Mouse (Mus musculus) cerebellum, adult 9-11 months (tissue): Measurements from ENCODE around the gene Zc3h7b.
"Not testable (repeated sequence)": the region's sequence is repeated elsewhere in the genome, so short reads cannot be mapped to it uniquely, and the experiment has no call there.

ENCODE experiments used
- DNase-seq: peaks from one replicate; pipeline ENCODE4 v3.0.0; 2022

The Zc3h7b gene

DNA sequence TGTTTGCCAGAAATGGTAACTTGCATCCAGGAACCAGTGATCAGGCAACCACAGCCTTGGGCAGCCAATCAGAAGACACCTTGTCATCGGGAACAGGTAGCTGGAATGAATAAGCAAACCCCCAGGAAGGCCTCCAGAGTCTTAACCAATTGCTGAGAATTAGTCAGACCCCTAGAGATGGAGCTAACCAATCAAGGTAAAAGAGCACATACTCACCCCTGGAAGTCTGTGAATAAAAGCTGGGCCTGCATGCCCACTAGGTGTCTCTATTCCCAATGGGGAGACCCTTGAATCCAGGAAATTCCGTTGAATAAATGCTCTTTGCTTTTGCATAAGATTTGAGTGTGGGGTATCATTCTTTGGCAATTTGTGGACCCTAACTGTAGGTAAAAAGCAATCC, 4.9 kb upstream of the Zc3h7b start:
- no peak for DNase-seq

DNA sequence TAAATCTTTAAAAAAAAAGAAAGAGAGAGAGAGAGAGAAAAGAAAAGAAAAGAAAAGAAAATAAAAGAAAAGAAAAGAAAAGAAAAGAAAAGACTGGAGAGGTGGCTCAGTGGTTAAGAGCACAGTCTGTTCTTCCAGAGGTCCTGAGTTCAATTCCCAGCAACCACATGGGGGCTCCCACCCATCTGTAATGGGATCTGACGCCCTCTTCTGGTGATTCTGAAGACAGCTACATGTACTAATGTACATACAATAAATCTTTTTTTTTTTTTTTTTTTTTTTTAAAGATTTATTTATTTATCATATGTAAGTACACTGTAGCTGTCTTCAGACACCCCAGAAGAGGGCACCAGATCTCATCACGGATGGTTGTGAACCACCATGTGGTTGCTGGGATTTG, 2.5 kb upstream of the Zc3h7b start:
- DNase-seq: not testable (repeated sequence)

DNA sequence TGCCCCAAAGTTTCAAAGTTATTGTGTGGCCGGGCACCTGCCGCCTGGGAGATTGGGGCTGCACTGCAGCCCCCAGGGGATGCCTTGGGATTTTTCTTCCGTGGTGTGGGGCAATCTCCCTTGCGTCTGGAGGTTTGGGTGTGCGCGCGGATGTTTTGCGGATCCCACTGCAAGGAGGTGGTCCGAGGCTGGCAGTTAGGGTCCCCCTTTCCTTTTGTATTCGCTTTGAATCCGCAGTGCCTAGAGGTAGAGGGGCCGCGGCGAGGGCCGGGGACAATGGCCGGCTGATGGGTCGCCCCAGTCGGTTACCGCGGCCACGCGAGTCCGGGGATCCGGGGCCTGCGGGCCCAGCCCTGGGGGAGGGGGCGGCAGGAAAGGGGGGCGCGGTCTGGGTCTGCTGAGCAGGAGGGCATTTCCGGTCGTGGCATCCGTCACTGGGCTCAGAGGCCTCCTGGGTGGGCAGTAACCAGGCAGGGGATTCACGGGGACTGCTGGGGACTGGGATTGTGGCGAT, 801 bp downstream of the Zc3h7b start:
- DNase-seq: peak; percentile 63

DNA sequence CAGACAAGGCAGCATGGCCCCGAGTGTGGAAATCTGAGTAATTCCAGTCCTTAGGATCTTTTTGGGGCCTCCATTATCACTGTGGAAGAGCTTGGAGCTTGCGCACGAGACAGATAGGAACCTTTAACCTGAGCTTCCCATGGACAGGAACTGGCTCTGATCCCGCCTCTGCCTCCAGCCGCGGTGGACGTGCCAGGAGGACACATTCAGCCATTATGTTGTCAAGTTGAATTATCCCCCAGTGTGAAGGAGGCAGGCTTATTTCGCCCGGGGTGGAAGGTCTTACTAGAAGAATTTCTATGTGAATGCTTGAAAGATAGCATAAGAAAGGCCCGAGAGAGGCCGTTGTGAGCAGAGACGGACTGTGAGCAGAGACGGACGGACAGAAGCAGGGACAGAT, 4.9 kb downstream of the Zc3h7b start:
- peak; percentile 72 for DNase-seq

DNA sequence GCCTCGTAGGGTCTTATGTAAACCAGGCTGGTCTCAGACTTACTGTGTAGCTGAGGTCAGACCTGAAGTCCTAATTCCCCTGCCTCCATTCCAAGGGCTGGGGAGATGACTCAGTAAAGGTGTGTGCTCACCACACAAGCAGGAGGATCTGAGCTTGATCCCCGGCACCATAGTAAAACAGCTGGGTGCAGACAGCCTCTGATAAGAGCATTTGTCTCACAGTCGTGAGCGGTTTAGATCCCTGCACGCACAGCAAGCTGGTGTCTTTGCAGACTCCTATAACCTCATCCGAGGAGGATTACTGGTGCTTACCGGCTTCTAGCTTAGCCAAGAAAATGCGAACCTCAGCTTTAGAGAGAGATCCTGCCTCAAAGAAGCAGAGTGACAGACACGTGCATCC, 8.8 kb downstream of the Zc3h7b start:
- DNase-seq: no peak

DNA sequence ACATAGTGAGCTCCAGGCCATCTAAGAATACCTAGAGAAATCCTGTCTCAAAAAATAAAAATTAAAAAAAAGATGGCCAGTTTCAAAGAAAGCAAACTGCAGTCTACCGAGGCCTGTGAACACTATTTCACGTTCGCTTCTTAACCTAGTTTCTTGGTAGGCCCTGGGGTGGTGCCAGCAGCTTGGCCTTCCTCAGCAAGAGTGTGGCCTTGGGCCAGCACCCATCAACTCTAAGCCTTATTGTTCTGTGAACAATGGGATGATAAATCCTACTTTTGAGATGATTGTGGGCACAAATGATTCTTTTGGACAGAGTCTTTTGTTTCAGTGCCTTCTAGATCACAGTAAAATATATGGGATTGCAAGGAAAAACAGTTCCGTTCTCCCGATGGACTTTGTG, 13.8 kb downstream of the Zc3h7b start:
- DNase-seq: peak; percentile 63

DNA sequence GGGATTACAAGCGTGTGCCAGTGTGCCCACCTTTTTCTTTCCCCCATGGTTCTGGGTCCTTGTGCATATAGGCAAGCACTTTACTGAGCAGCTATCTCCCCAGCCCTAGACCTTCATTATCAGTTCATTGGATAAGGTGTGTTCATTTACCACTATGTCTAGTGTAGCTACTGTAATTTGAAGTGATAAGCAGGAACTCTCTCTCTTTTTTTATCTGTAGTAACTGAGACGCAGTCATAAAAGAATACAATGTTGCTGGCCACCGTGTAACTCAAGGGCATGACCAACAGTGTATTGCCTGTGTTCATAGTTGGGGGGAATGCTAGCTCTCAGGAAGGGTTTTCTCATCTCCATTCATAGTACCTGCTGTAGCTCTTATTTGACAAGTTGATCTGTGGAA, 14.7 kb downstream of the Zc3h7b start:
- no peak for DNase-seq

DNA sequence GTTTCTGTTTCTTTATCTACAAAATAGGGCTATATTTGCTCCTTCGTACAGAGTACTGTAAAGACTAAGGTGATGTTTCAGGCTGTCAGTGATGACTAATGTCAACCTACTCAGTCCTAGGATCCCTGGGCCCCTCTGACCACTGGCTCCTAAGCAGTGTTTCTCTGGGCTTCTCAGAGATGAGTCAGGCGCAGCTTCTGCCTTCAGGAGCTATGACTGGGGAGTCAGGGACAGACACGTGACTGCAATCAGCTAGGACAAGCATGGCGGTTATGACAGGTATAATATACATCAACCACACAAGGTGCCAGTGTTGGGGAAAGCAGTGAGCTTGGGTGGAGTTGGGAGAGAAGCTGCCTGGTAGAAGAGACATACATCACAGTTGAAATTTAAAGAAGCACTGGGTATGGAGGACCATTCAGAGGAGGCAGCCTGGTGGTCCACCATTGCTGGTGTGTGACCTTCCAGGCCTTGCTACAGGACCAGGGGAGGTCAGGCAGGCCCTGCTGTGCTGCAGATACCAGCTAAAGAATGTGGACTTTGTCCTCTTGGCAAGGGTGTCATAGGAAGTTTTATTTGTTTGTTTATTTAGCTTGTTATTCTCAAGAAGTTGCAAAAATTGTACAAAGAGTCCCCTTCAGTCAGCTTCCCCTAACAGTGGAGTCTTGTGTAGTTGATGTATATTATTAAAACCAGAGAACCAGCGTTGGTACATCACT, 15.7 kb downstream of the Zc3h7b start:
- no peak for DNase-seq

DNA sequence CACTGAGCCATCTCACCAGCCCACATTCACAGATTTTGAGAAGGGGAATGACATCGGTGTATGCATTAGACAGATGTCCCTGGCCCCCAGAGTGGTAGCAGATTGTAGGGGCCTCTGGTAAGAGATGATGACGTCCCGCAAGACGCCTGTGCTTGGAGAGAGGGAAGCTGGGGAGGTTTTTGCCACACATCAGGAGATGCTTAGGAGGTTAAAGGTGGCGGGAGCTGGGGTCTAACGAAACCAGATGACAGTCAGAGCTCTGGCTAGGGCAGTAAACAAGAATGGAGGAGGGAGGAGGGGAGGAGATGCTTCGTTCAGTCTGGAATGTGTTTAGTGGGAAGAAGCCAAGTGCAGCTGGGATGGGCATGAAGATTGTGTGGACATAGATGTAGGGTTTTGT, 16.5 kb downstream of the Zc3h7b start:
- DNase-seq: no peak

DNA sequence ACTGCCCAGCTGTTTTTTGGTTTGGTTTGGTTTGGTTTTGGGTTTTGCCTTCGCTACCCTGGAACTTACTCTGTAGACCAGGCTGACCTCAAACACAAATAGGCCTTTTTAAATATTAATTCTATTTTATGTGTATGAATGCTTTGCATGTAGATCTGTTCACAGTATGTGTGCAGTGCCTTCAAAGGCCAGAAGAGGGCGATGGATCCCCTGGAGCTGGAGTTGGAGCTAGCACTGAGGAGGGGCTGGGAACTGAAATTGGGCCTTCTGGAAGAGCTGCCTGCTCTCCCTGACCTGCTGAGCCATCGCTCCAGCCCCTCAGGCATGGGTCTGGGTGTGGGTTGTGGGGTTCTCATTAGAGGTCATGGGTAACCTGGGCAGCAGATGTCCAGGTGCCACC, 17.1 kb downstream of the Zc3h7b start:
- no peak for DNase-seq

DNA sequence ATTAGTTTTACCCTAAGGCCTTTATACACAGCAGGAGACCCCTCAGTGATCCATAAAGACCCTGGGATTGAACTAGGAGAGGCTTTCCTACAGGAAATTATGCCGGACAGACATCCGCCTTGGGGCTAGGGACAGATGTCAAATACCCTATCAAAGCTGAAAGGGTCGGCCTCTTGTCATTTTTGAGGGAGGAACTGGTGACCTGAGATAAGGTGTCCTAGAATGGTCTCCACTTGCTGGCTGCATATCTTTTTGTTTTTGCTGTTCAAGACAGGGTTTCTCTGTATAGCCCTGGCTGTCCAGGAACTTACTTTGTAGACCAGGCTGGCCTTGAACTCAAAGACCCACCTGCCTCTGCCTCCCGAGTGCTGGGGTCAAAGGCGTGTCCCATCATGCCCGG, 19.7 kb downstream of the Zc3h7b start:
- no peak for DNase-seq

DNA sequence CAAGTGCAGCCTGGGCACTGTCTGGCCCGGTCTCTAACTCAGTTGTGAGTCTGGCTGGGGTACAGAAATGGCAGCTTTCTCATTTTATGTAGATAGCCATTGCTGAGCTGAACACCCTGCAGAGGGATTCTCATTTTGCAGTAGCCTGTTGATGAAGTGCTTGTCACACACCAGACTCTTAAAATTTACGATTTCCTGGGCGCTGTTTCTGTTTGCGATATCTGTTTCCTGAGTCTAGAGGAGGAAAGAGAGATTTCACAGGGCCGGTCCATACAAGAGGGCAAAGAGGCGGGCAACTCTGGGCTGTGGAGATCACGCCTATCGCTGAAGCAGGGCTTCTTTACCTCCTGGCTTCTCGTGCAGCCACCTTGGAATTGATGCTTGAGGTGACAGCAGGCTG, 20.8 kb downstream of the Zc3h7b start:
- DNase-seq: no peak

DNA sequence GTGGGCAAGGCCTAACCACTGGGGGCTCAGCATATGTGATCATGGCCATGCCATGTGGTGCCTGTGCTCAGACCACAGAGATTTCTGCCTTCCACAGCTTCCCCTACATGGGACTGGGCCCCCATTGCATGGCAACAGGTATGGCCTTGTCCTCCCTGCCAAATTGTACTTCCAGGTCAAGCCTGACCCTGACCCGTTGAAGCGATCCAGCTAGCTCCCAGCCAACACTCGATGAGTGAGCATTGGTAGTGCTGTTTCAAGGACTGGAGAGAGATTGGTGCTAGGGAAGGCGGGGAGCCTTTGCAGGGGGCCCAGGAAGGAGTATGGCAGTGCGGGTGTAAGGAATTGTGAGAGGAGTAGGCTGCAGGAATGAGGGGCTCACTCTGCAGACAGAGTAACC, 21.6 kb downstream of the Zc3h7b start:
- no peak for DNase-seq

DNA sequence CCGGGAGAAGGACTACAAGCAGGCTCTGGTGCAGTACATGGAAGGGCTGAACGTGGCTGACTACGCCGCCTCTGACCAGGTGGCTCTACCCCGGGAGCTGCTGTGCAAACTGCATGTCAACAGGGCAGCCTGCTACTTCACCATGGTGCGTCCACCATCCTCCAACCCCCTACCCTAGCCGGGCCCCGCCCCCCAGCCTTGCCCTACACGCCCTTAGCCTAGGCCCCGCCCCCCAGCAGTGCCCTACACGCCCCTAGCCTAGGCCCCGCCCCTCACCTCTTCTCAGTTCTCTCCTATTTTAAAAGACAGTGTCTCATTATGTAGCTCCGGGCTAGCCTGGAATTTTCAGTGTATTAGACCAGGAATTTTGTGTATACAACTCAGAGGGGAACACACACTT, 24.2 kb downstream of the Zc3h7b start:
- DNase-seq: no peak

DNA sequence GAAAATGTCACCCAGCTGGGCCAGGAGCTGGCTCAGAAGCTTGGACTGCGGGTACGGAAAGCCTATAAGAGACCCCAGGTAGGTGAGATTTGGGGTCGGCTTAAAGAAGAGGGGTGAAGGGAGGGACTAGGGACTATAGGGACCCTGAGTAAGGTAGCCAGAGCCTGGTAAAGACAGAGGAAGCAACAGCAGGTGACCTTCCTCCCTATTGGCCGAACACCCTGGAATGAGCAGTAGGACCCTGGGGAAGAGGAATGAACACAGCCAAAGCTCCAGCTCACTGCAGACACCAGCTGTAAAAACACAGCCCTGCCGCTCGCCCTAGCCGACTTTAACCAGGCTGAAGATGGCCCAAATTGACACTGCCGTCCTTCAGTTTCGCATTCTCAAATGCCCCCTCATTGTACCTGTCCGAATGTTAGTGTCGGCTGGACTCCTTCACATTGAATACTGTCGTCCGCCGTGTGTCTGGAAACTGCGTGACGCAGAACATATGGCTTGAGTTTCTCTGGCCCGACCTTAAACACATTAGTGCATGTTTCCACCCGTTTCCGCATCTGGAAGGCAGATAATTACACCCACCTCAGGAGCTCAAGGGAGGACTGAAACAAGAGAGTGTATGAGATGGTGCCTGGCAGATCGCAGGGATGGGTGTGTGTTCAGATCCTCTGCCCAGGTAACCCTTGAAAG, 27.7 kb downstream of the Zc3h7b start:
- no peak for DNase-seq

DNA sequence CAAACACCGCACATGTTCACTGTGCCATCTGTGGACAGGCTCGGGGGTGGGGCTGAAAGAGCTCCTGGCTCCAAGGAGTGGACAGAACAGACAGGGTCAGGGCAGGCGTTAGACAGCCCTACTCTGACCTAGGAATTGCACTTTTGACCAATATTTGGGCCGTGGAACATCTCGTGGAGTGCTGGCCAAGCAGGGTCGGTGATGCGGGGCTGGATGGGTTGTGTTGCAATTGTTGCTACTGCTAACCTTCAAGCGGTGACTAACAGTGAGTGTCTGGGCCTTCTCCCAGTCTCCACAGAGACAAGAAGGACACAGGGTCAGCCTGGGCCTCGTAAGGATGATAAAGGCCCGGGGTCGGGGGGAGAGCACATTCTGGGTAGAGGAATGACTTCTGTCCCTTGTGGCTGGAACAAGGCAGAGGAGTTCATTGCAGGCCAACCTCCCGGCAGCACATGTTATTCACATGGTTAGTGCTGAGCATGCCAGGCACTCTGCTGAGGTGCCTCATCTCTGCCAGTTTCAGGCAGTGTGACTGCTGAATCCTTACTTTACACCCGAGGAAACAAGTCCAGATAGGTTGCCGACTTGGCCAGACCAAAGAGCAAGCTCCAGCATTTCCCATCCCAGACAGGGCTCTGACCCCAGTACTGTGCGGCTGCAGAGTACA, 29.8 kb downstream of the Zc3h7b start:
- DNase-seq: peak; percentile 67

DNA sequence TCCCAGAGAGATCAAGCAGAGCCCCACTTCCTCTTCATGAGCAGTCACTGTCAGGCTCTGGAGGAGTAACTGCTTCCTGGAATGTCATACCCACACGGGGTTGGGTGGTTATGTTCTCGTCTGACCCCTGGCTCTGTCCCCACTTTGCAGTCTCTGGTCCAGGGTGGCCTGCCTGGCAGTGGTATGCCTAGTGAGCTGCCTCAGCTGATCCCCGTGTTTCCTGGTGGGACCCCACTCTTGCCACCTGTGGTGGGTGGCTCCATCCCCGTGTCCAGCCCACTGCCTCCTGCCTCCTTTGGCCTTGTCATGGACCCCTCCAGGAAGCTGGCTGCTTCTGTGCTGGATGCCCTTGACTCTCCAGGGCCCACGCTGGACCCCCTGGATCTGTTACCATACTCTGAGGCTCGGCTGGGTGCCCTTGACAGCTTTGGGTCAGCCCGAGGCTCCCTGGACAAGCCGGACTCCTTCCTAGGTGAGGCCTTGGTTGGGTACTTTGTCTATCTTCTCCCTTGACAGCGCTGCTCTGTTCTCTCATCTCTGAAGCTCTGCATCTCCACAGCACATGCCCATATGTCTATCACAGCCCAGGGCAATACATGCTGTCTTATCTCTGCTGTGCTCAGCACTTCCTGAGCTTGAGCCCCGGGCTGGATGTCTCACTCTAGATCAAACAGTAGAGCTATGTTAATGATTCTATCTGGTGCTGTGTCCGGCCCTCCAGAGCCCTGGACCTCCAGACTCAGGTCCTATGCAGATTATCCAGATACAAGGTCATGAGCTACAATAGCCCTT, 32.0 kb downstream of the Zc3h7b start:
- no peak for DNase-seq

DNA sequence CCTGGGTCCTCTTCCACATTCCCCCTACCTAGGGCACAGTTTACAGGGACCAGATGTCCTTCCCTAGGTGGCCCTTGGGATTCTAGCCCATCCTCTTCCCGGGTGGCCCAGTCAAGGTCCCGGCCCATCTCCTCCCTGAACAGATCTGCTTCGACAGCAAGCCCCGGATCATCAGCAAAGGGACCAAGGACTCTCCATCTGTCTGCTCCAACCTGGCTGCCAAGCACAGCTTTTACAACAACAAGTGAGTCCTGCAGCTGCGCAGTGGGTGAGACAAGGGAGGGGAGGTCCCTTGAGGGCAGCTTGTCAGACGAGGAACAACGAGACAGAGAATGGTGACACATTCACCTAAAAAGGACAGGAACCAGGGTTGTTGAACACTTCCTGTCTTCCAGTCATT, 37.0 kb downstream of the Zc3h7b start:
- DNase-seq: peak; percentile 81

DNA sequence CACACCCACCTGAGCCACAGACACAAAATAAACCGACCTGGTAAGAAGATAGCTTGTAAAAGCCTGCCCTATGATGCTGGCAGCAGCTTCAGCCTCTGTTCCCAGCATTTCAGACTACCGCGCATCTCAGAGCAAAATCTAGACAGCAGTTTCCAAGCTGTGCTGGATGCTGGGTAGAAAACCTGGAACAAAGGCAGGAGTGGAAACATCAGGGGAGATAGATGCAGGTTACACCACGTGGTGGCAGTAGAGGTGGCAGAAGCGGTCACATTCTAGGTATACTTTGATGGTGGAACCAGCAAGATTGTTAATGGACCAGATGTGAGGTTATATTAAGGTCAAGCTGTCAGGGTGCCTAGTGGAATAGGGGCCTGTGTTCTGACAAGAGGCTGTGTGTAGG, 39.9 kb downstream of the Zc3h7b start:
- DNase-seq: no peak

DNA sequence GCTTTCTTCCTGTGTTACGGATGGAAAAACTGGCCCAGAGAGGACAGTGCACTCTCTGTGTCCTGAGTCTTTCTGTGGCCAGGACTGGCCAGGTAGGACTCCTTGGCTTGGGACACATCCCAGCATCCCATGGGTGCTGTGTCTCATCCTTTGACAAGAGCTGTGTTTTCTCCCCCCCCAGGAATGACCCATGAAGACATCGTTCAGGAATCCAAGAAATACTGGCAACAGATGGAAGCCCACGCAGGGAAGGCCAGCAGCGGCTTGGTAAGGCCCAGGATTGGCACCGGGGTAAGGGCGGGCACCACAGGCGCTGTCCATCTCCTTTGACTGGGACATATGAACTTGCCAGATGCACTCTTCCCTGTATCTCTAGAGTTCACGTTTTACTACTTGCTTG, 40.8 kb downstream of the Zc3h7b start:
- DNase-seq: peak; percentile 73

DNA sequence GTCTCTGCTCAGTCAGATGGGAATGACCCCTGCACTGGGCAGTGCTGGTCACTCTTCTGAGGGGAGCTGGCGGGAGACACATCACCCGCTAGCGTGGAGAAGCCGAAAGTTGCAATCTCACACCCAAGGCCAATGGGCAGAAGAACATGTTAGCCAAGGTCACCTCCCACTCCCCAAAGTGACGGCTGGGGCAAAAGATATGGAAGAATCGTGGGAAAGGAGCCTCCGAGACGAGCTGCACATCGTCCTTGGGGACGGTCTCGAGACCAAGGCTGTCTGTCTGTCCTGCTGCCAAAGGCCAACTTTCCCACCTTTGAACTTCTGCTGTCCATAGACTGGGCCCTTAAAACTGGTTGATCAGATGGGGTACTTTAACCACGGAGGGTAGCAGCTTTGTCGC, 42.7 kb downstream of the Zc3h7b start:
- DNase-seq: no peak

DNA sequence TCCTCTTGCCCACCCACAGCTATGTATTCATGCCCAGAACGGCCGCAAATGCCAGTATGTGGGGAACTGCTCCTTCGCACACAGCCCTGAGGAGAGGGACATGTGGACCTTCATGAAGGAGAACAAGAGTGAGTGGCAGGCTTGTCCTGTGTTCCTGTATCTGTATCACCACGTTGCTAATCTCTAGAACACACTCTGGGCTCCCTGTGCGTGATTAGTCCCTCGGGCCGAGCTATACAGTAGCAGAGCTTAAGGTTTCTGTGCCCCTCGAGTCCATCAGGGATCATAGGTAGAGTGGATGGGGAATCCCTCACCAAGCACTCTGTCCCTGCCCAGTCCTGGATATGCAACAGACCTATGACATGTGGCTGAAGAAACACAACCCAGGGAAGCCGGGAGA, 47.6 kb downstream of the Zc3h7b start:
- no peak for DNase-seq

DNA sequence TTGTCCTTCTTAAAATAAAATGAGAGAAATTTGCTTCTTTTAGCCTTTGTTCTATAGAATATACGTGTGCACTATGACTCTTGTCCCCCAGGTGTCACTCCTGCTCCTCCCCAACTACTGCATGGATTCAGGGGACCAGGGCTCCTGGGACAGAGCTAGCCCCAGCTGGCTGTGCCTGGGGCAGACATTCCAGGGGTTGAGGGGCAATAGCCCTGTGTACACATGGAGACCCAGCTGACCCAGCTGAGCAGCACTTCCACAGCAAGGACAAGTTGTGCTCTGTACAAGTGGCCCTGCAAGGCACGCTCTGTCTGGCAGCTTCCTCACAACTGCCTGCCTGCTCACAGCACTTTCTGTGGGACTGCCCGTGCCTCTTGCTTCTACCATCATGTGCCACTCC, 51.4 kb downstream of the Zc3h7b start:
- DNase-seq: no peak
